Mouse (Mus musculus): ENCODE results near the gene Aldoart1. TPM values are rescaled to one million over a fixed set of nuclear protein-coding genes. Genes with fewer than 3 reads are reported as not detected.

Gene Aldoart1
- total RNA-seq (2023), result not detected

GRCm38 (mm10) chr4:72852534-72852933, at the start of gene Aldoart1:
Gene Aldoart1 (minus strand): TSS chr4:72852634.

Data from CD4-positive naive resting alpha-beta T cell, adult 57 days (primary cell).